Mouse (Mus musculus): Measurements from ENCODE around the gene Chst14. TPM values are rescaled to one million over a fixed set of nuclear protein-coding genes. Genes with fewer than 3 reads are reported as not detected.

Gene Chst14
- polyA plus RNA-seq, 1 experiment = 21.3 TPM

DNA sequence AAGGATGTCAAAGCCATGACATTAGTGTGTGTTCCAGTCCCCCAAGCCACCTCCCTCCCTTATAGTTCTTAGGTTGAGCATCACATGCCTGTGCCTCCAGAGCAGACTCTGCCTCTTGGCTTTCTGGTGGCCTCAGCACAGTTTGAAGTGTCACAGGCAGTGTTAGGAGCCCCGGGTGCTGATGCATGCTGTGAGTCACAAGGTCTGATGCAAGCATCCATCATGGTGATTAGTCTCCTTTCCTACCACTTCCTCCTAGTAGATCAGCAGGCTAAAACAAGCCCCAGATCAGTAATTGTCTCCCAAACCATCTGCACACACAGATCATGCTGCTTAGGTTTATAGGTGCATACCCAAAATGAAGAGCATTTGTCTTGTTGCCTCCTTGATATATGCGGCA, 35.2 kb downstream of the Chst14 start:
- Histone ChIP-seq H3K4me3 (ENCODE audit: insufficient read depth, poor library complexity, severe bottlenecking) (no peak overlapping the region), H3K27me3 (ENCODE audit: control insufficient read depth, insufficient read depth, insufficient read length) (no peaks in the 10 kb centered on the region), H3K79me3 (ENCODE audit: low read depth) (no peaks in the 10 kb centered on the region), H3K36me3 (ENCODE audit: control insufficient read depth, insufficient read depth) (no peaks in the 10 kb centered on the region), H3K79me2 (ENCODE audit: control insufficient read depth, insufficient read depth) (no peaks in the 10 kb centered on the region), H3ac (ENCODE audit: control insufficient read depth, insufficient read length, low read depth) (no peak overlapping the region)
- peak; percentile 35 for TF ChIP-seq USF1 (IDR thresholded peaks at IDR 0.05; ENCODE audit: low read depth)
- TF ChIP-seq CEBPB (IDR thresholded peaks at IDR 0.05; ENCODE audit: low read depth) = peak; percentile 91
- TF ChIP-seq MYOG (IDR thresholded peaks at IDR 0.05; ENCODE audit: control insufficient read depth, extremely low read depth, insufficient read length) = no peak
- TF ChIP-seq MYOD1 (IDR thresholded peaks at IDR 0.05; ENCODE audit: control insufficient read depth, insufficient read length, low read depth) = no peak
- TF ChIP-seq MAX (IDR thresholded peaks at IDR 0.05) = peak; percentile 72
- no peak for TF ChIP-seq CTCF (IDR thresholded peaks at IDR 0.05; ENCODE audit: control insufficient read depth, insufficient read depth, insufficient read length)
- peak; percentile 53 for TF ChIP-seq FOSL1 (IDR thresholded peaks at IDR 0.05; ENCODE audit: insufficient read depth, low read length, poor library complexity, severe bottlenecking)

DNA sequence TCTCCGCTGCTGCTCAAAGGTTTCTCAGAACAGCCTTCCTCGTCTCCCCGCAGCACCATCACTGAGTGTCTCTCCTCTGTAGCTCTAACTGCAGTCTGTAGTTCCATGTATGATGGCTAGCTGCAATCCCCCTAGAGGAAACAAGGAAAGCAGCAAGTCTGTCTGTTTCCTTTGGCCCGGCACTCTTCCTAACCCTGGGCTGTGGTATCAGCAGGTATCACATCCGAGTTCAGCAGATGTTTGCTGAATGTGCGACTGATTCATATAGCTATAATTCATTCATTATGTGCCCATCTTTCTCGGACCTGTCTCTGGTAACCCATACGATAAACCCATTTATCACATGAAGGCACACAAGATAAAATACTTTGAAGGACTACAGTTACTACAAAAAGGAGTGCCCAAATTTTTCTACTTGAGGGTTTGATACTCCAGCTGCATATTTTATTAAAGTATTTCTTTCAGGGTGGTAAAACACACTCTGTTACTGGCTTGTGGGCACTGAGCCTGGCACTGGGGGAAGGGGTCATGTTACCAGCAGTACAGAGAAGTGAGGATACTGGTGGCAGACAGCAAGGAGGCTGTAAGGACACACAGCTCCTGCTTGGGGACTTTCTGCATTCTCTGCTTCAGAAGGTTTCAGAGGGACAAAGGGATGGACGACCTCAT, 36.8 kb downstream of the Chst14 start:
- Histone ChIP-seq H3K36me3 (ENCODE audit: control insufficient read depth, insufficient read depth) (no peaks in the 10 kb centered on the region), H3K27me3 (ENCODE audit: control insufficient read depth, insufficient read depth, insufficient read length) (no peaks in the 10 kb centered on the region), H3ac (ENCODE audit: control insufficient read depth, insufficient read length, low read depth) (no peak overlapping the region), H3K79me3 (ENCODE audit: low read depth) (no peaks in the 10 kb centered on the region), H3K79me2 (ENCODE audit: control insufficient read depth, insufficient read depth) (no peaks in the 10 kb centered on the region), H3K4me3 (ENCODE audit: insufficient read depth, poor library complexity, severe bottlenecking) (no peak overlapping the region)
- TF ChIP-seq FOSL1 (IDR thresholded peaks at IDR 0.05; ENCODE audit: insufficient read depth, low read length, poor library complexity, severe bottlenecking) = no peak
- TF ChIP-seq CEBPB (IDR thresholded peaks at IDR 0.05; ENCODE audit: low read depth) = no peak
- no peak for TF ChIP-seq MAX (IDR thresholded peaks at IDR 0.05)
- TF ChIP-seq USF1 (IDR thresholded peaks at IDR 0.05; ENCODE audit: low read depth) = no peak
- no peak for TF ChIP-seq MYOD1 (IDR thresholded peaks at IDR 0.05; ENCODE audit: control insufficient read depth, insufficient read length, low read depth)
- no peak for TF ChIP-seq MYOG (IDR thresholded peaks at IDR 0.05; ENCODE audit: control insufficient read depth, extremely low read depth, insufficient read length)

DNA sequence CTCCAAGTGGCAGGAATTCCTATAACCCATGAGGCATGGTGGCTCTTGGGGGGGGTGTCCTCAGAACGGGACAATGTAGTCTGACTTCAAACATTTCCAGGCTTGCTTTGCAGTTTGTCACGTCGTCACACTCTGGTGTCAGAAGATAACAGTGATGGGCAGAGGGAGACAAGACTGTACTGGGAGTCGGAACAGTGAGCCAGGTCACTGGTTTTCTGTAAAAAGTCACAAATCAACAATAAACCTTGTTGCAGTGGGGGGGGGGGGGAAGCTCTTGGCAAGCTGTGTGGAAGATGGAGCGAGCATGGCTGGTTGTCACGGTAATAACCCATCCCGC, 37.3 kb downstream of the Chst14 start:
- no peaks in the 10 kb centered on the region for H3K27me3 ChIP-seq (ENCODE audit: control insufficient read depth, insufficient read depth, insufficient read length)

DNA sequence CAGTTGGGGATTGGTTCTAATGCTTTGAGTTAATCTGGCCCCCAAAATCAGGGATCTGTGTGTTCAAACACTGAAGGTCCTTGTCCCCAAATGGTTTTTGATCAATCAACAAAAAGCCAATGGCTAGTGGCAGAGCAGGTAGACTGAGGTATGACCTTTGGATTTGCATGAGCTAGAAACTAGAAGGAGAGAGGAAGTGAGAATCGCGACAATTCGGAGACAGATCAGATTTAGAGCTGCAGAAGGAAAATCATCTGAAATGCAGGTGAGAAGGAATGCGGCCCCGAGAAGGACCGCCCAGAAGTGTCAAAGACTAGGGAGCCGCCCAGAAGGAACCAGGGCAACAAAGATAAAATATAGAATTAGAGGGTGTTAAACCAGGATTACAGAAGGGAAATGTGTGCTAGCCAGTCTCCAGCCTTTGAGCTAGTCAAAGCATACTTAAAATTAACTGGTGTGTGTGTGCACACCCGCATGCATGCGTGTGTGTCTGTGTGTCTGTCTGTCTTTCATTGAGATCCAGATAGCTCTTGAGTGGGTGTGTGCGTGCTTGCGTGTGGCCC, 43.4 kb downstream of the Chst14 start:
- H3K27me3 ChIP-seq (ENCODE audit: control insufficient read depth, insufficient read depth, insufficient read length) = no peaks in the 10 kb centered on the region
- H3K36me3 ChIP-seq (ENCODE audit: control insufficient read depth, insufficient read depth) = no peaks in the 10 kb centered on the region
- H3K4me3 ChIP-seq (ENCODE audit: insufficient read depth, poor library complexity, severe bottlenecking) = no peak overlapping the region
- TF ChIP-seq FOSL1 (IDR thresholded peaks at IDR 0.05; ENCODE audit: insufficient read depth, low read length, poor library complexity, severe bottlenecking) (no peak), MYOD1 (IDR thresholded peaks at IDR 0.05; ENCODE audit: control insufficient read depth, insufficient read length, low read depth) (no peak), CTCF (IDR thresholded peaks at IDR 0.05; ENCODE audit: control insufficient read depth, insufficient read depth, insufficient read length) (no peak), USF1 (IDR thresholded peaks at IDR 0.05; ENCODE audit: low read depth) (no peak), MYOG (IDR thresholded peaks at IDR 0.05; ENCODE audit: control insufficient read depth, extremely low read depth, insufficient read length) (no peak), MAX (IDR thresholded peaks at IDR 0.05) (no peak), CEBPB (IDR thresholded peaks at IDR 0.05; ENCODE audit: low read depth) (no peak)
- H3K79me3 ChIP-seq (ENCODE audit: low read depth) = no peaks in the 10 kb centered on the region
- H3K79me2 ChIP-seq (ENCODE audit: control insufficient read depth, insufficient read depth) = no peaks in the 10 kb centered on the region
- no peak overlapping the region for H3ac ChIP-seq (ENCODE audit: control insufficient read depth, insufficient read length, low read depth)

More for the DNA sequence above, 37.3 kb downstream of the Chst14 start:
- H3K79me3 ChIP-seq (ENCODE audit: low read depth) = no peaks in the 10 kb centered on the region
- no peaks in the 10 kb centered on the region for H3K36me3 ChIP-seq (ENCODE audit: control insufficient read depth, insufficient read depth)
- H3ac ChIP-seq (ENCODE audit: control insufficient read depth, insufficient read length, low read depth) = no peak overlapping the region
- H3K79me2 ChIP-seq (ENCODE audit: control insufficient read depth, insufficient read depth) = no peaks in the 10 kb centered on the region
- H3K4me3 ChIP-seq (ENCODE audit: insufficient read depth, poor library complexity, severe bottlenecking) = no peak overlapping the region
- TF ChIP-seq FOSL1 (IDR thresholded peaks at IDR 0.05; ENCODE audit: insufficient read depth, low read length, poor library complexity, severe bottlenecking) (no peak), MYOD1 (IDR thresholded peaks at IDR 0.05; ENCODE audit: control insufficient read depth, insufficient read length, low read depth) (no peak), MAX (IDR thresholded peaks at IDR 0.05) (no peak), MYOG (IDR thresholded peaks at IDR 0.05; ENCODE audit: control insufficient read depth, extremely low read depth, insufficient read length) (no peak), USF1 (IDR thresholded peaks at IDR 0.05; ENCODE audit: low read depth) (no peak), CTCF (IDR thresholded peaks at IDR 0.05; ENCODE audit: control insufficient read depth, insufficient read depth, insufficient read length) (no peak), CEBPB (IDR thresholded peaks at IDR 0.05; ENCODE audit: low read depth) (no peak)

DNA sequence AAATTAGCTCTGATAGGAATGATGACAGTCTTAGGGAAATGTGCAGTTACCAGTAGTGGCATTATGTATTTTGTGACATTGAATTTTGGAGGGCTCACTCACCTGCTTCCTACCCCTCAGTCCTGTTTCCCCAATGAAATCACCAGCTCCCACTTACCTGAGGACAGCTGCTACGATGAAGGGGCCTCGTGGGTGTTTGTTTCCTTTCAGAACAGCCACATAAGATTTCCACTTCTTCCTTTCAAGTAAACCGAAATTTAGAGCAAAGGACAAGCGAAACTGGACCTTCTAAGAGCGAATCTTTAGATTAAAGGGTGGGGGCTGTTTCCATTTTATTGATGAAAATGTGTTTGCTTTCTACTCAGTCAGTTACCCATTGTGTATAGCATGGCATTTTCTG, 45.8 kb downstream of the Chst14 start:
- no peaks in the 10 kb centered on the region for H3K79me3 ChIP-seq (ENCODE audit: low read depth)
- no peaks in the 10 kb centered on the region for H3K36me3 ChIP-seq (ENCODE audit: control insufficient read depth, insufficient read depth)
- H3K27me3 ChIP-seq (ENCODE audit: control insufficient read depth, insufficient read depth, insufficient read length) = no peaks in the 10 kb centered on the region
- H3K79me2 ChIP-seq (ENCODE audit: control insufficient read depth, insufficient read depth) = no peaks in the 10 kb centered on the region
- no peak overlapping the region for H3K4me3 ChIP-seq (ENCODE audit: insufficient read depth, poor library complexity, severe bottlenecking)
- H3ac ChIP-seq (ENCODE audit: control insufficient read depth, insufficient read length, low read depth) = no peak overlapping the region
- TF ChIP-seq CTCF (IDR thresholded peaks at IDR 0.05; ENCODE audit: control insufficient read depth, insufficient read depth, insufficient read length) (no peak), MYOD1 (IDR thresholded peaks at IDR 0.05; ENCODE audit: control insufficient read depth, insufficient read length, low read depth) (no peak), FOSL1 (IDR thresholded peaks at IDR 0.05; ENCODE audit: insufficient read depth, low read length, poor library complexity, severe bottlenecking) (no peak), USF1 (IDR thresholded peaks at IDR 0.05; ENCODE audit: low read depth) (no peak), CEBPB (IDR thresholded peaks at IDR 0.05; ENCODE audit: low read depth) (no peak), MAX (IDR thresholded peaks at IDR 0.05) (no peak), MYOG (IDR thresholded peaks at IDR 0.05; ENCODE audit: control insufficient read depth, extremely low read depth, insufficient read length) (no peak)
